Mouse (Mus musculus) gastrocnemius, postnatal 25 days (tissue): ENCODE measurements at regions not wholly inside any gene's neighbourhood (a gene's known extent, or its start where the extent isn't known, plus 50 kb on each side); places are given as distances from the start of the nearest gene placed in this dataset.

ENCODE experiments used
- DNase-seq: peaks from one replicate; pipeline ENCODE4 v3.0.0; 2022

DNA sequence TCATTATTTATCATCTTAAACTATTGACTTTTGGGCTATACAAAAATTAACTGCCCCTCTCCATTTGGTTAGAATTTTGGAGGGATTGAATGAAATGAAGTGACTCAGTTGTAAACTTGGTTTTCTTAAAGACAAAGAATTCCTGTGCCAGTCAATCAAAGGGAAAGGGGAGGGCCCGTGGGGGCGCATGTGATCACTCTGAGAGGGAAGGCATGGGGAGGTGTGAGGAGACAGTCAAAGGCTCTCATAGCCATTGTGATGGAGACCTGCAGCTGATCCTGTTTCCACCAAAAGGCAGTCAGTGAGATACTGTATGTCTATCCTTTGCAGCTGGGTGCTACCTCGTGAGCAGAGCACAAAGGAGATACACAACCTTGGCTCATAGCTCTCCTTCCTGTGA, 156.6 kb upstream of the Slc24a2 start:
- no peak for DNase-seq

- no peak for DNase-seq
Measured at GRCm38 (mm10) chr4:87386271-87386670, 156.0 kb upstream of the Slc24a2 start.

GRCm38 (mm10) chr4:87385221-87385739, 155.0 kb upstream of the Slc24a2 start:
- DNase-seq = no peak

GRCm38 (mm10) chr4:87384469-87385044, 154.3 kb upstream of the Slc24a2 start:
- DNase-seq = no peak

- DNase-seq = no peak
Measured at GRCm38 (mm10) chr4:87380716-87381115, 150.4 kb upstream of the Slc24a2 start.

- DNase-seq = no peak
Measured at GRCm38 (mm10) chr4:87379516-87380173, 149.4 kb upstream of the Slc24a2 start.

DNA sequence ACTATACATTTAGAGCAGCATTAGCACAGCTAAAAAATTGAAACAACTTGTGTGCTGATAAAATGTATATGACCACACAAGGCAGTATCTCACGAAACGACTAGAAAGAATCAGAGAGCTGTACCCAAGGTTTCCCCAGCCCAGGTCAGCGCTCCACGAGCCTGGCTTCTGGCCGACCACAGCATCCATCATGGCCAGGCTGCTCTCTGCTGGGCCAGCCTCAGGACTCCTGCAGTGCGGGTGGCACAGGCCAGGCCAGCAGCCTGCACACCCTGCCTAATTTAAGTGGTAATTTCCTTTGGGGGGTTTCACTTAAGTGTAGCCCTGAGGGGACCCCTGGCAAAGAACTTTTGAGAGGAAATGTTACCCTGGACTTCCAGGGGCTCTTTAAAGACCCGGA, 141.7 kb upstream of the Slc24a2 start:
- DNase-seq = no peak

DNA sequence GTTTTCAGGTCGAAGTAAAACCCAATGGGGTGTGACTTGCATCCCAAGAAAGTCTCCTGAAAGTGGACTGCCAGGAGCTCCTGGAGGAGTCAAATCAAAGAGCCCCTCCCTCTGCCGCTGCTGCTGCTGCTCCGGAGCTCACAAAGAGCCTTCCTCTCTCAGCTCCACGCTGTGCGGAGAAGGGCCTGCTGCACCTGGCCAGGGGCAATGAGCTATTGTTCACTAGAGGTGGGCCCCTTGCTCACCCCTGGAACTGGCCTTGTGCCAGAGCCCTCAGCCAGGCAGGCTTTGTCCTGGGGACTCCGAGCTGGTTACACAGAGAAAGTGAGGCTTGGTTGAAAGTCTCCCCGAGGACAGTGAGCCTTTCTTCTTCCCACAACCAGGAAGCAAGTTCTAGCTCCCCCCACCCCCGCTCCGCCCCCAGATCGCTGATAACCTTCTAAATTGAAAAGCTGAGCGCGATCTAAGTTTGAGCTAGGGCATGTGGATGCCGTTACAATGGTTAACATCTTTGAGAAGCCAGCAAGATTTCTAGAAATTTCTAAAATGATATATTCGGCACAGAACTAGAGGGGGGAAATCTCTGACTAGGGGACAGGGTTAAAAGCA, 139.5 kb upstream of the Slc24a2 start:
- no peak for DNase-seq

GRCm38 (mm10) chr4:87368413-87369160, 138.3 kb upstream of the Slc24a2 start:
- no peak for DNase-seq

GRCm38 (mm10) chr4:87367732-87368412, 137.6 kb upstream of the Slc24a2 start:
- DNase-seq = peak; percentile 66

GRCm38 (mm10) chr4:87362201-87362600, 131.9 kb upstream of the Slc24a2 start:
- DNase-seq = no peak

- DNase-seq = no peak
Measured at GRCm38 (mm10) chr4:87359483-87359882, 129.2 kb upstream of the Slc24a2 start.

- no peak for DNase-seq
Measured at GRCm38 (mm10) chr4:87359004-87359403, 128.7 kb upstream of the Slc24a2 start.

- no peak for DNase-seq
Measured at GRCm38 (mm10) chr4:87332968-87333367, 102.7 kb upstream of the Slc24a2 start.

GRCm38 (mm10) chr4:87329136-87329535, 98.9 kb upstream of the Slc24a2 start:
- no peak for DNase-seq

GRCm38 (mm10) chr4:87321726-87322349, 91.6 kb upstream of the Slc24a2 start:
- no peak for DNase-seq

DNA sequence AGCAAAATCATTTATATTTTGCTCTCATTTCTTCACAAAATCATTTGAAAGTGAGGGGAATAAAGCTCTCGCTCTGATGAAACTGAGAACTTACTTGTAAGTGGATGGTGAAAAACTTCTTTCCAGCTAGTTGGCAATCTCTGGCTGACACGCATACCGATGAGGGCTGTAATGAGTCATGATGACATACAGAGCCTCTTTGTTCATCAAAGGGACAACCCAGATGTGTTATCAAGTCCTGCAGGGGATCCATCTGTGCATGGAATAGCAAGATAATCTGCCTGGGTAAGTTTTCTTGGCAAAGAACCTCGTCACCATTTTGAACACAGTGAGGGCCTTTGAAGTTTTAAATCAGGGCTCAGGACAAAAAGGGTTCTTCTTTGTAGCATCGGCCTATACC, 67.9 kb upstream of the Slc24a2 start:
- no peak for DNase-seq

DNA sequence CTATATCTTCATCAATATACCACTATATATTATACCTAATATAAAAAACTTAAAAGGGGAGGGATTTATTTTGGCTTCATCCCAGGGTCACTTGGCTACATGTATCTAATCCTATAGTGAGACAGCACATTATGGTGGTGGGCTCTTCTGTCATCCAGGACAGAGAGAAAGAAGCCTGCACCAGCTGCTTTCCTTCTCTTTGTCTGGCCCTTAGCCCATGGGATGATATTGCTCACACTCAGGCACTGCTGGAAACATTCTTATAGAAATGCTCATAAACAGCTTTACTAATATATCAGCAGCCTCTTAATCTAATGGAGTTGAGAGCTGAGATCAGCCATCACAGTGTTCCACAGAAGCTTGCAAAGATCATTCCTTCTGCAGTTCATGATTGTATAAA, 64.3 kb upstream of the Slc24a2 start:
- DNase-seq = no peak
